Mouse (Mus musculus) midbrain, embryonic 15.5 days (tissue): Measurements from ENCODE around the gene Klhl34. TPM values are rescaled to one million over a fixed set of nuclear protein-coding genes. Genes with fewer than 3 reads are reported as not detected.

Source experiments
- ATAC-seq: fragments of 200-750 bp; cut with Nextera tagmentation; replicated peaks from 2 replicates; pipeline ENCODE4 v1.8.0; 2017; ENCODE audit warnings: moderate TSS enrichment
- H3K27ac ChIP-seq: fragments of 300-500 bp; sonication (generic); 2 replicates; pipeline ENCODE4 v1.5.1; 2015; ENCODE audit warnings: mild to moderate bottlenecking, inconsistent platforms
- H3K27me3 ChIP-seq: fragments of 300-500 bp; sonication (generic); replicated peaks from 2 replicates; pipeline ENCODE4 v1.6.1; 2015; ENCODE audit warnings: inconsistent platforms
- H3K36me3 ChIP-seq: fragments of 300-500 bp; sonication (generic); replicated peaks from 2 replicates; pipeline ENCODE4 v1.6.1; 2015; ENCODE audit warnings: inconsistent platforms
- H3K4me1 ChIP-seq: fragments of 300-500 bp; sonication (generic); 2 replicates; pipeline ENCODE4 v1.6.1; 2015; ENCODE audit warnings: inconsistent platforms
- H3K4me2 ChIP-seq: fragments of 300-500 bp; sonication (generic); 2 replicates; pipeline ENCODE4 v1.6.1; 2015; ENCODE audit warnings: inconsistent platforms, mild to moderate bottlenecking, moderate library complexity
- H3K4me3 ChIP-seq: fragments of 300-500 bp; sonication (generic); 2 replicates; pipeline ENCODE4 v1.5.1; 2015; ENCODE audit warnings: mild to moderate bottlenecking, inconsistent platforms
- H3K9ac ChIP-seq: fragments of 300-500 bp; sonication (generic); 2 replicates; pipeline ENCODE4 v1.6.1; 2015; ENCODE audit warnings: mild to moderate bottlenecking, inconsistent platforms
- H3K9me3 ChIP-seq: fragments of 300-500 bp; sonication (generic); 2 replicates; pipeline ENCODE4 v1.6.1; 2016; ENCODE audit warnings: inconsistent platforms
- WGBS: fragments of 180-500 bp; shearing (Covaris S2); methylation state at CpG from one replicate; pipeline ENCODE4 v1.1.7; 2015; ENCODE audit warnings: mixed read lengths; 5-methylcytosine and 5-hydroxymethylcytosine counted together
- polyA plus RNA-seq: library from polyadenylated mRNA; unstranded; fragments of >200 nt; fragmentation: Nextera tagmentation; extraction: Ambion mirVana; gene quantifications from 2 replicates; pipeline ENCODE4 v1.2.1, GENCODE M21; 2015

Klhl34 gene
- 2.9 and 3.0 TPM in 2 replicates for polyA plus RNA-seq

DNA sequence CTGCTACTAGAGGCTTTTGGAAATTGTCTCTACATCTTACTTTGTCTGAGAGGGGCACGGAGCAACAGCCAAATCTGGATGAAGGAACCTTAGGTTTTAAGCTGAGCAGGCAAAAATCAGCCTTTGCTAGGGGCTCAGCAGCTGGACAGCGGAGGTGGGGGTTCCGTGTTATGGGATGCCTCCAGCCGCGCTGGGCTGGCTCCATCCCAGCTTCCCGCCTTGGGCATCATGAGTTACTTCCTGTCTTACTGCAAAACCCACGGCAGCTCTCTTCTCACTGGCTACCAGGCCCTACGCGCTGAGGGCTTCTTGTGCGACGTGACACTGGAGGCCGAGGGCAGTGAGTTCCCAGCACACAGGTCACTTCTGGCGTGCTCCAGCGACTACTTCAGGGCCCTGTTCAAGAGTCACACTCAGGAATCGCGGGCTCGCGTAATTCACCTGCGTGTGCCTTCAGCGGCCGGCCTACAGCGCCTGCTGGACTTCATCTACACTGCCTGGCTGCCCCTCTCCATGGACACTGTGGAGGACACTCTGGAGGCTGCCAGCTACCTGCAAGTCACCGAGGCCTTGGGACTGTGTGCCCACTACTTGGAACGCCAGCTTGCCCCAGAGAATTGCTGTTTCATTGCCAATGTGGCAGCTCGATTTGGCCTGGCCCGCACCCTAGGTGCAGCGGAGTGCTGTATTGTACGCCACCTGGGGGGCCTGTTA is at the start of gene Klhl34:
Gene Klhl34, plus strand, starts transcription at position 229 of the 714 bp plus-strand sequence.
- Histone ChIP-seq H3K9me3 (no peaks in the 10 kb centered on the region), H3K4me3 (peak within 1 kb of the TSS; percentile 27), H3K4me2 (peak within 1 kb of the TSS; percentile 50), H3K4me1 (0 out of 2 replicates have a peak, but pooled peaks cover 3% of the 10 kb centered on the region), H3K36me3 (no peaks in the 10 kb centered on the region), H3K9ac (no peak within 1 kb of the TSS), H3K27ac (no peak within 1 kb of the TSS), H3K27me3 (0 out of 2 replicates have a peak, but pooled peaks cover 3% of the 10 kb centered on the region)
- WGBS: 39% methylated on average over 28 of the region's 28 CpGs
- ATAC-seq: peak; percentile 60

DNA sequence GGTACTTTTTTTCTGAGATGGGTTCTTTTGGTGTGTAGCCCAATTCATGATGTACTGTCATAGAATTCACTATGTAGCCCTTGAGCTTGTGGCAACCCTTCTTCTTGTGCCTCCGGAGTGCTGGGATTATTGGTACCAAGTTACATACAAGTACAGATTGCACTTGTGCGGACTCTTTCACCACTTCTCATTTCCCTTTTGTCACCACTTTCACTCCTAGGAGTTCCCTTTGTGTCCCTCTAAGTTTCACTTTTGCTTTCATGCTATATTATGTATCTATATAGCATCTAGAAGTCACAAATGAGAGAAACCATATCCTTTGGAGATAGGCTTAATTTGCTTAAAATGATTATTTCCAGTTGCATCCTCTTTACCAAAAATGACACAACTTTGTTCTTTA is 16.6 kb upstream of the Klhl34 start:
- H3K9ac ChIP-seq: no peak overlapping the region
- H3K4me3 ChIP-seq: no peak overlapping the region
- H3K9me3 ChIP-seq: no peaks in the 10 kb centered on the region
- no peak overlapping the region for H3K4me2 ChIP-seq
- ATAC-seq: no peak
- no peaks in the 10 kb centered on the region for H3K36me3 ChIP-seq
- no peak overlapping the region for H3K27ac ChIP-seq
- 80% methylated on average over 2 of the region's 2 CpGs for WGBS
- H3K27me3 ChIP-seq: no peaks in the 10 kb centered on the region
- no peaks in the 10 kb centered on the region for H3K4me1 ChIP-seq

DNA sequence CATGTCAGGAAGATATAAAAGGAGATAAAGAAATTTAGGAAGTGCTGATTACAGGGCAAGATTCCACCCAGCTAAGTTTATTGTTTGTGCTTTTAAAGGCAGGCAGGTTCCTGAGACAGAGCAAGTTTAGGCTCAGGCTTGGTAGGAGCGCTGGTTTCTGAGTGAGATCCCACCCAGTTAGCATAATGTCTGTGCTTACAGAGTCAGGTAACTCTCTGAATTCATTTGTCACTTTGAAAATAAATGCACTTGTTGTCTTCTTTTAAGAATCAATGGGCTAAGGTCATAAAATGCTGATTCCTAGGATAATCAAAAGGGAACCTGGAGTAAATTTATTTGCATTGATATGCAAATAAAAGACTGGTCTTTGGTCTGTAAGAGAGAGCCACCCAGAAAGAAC is 8.5 kb upstream of the Klhl34 start:
- Histone ChIP-seq H3K9ac (no peak overlapping the region), H3K27me3 (no peaks in the 10 kb centered on the region), H3K4me1 (no peaks in the 10 kb centered on the region), H3K36me3 (no peaks in the 10 kb centered on the region), H3K27ac (no peak overlapping the region), H3K4me2 (no peak overlapping the region), H3K9me3 (no peaks in the 10 kb centered on the region), H3K4me3 (no peak overlapping the region)
- WGBS: 72% methylated on average over 1 of the region's 1 CpGs
- ATAC-seq: no peak

DNA sequence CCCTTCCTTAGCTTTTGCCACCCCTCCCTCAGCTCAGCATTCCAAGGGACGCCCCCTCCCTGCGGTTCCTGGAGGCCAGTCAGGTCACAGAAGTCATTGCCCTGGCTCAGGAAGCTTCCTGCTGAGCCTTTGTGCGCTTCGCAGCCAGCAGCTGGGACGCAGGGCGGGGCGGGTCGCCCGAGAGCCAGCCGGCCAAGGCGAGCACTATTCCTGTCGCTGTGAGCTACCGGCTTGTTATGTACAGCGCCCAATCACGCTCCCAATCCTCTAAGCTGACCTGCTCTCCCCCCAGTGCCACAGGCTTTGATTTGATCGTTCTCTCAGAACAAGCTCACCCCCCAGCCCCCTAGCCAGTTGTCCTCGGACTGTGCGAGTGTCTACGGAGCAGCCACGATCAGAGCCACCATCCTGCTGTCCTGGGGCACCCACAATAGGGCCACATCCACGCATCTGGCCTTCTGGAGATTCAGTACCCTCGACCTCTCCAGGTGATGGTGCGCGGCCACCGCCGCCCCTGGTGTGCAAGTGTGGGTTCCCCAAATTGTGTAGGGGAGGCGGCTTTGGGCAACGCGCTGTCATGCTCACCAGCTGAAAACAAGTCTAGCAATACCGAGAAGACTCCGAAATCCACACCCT is 546 bp upstream of the Klhl34 start:
- 21% methylated on average over 31 of the region's 31 CpGs for WGBS
- H3K9ac ChIP-seq: no peak overlapping the region

DNA sequence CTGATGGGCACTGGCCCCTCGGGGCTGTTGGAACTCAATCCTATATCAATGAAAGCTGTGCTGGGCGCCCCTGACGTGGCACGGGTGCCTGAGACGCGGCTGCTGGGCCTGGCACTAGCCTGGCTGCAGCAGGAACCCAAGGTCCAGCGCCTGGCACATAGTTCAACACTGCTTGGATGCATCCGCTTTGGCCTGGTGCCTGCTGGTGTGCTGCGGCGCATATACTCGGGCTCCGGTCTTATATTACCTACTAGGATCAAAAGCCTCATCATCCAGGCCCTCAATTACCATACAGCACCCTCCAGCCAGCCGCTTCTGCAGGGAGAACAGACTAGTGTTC is 656 bp downstream of the Klhl34 start:
- Histone ChIP-seq H3K4me1 (0 out of 2 replicates have a peak, but pooled peaks cover 3% of the 10 kb centered on the region), H3K4me3 (no peak overlapping the region), H3K9ac (no peak overlapping the region), H3K27me3 (0 out of 2 replicates have a peak, but pooled peaks cover 3% of the 10 kb centered on the region), H3K36me3 (no peaks in the 10 kb centered on the region), H3K4me2 (no peak overlapping the region), H3K27ac (no peak overlapping the region), H3K9me3 (no peaks in the 10 kb centered on the region)
- 0 out of 2 replicates have a peak, but pooled peaks have one; percentile 35 for ATAC-seq
- WGBS: 86% methylated on average over 13 of the region's 13 CpGs

More for the DNA sequence above, 546 bp upstream of the Klhl34 start:
- H3K4me3 ChIP-seq: peak overlapping the region; percentile 27
- H3K27ac ChIP-seq: no peak overlapping the region
- 0 out of 2 replicates have a peak, but pooled peaks cover 3% of the 10 kb centered on the region for H3K27me3 ChIP-seq
- ATAC-seq: peak; percentile 77
- H3K4me1 ChIP-seq: 0 out of 2 replicates have a peak, but pooled peaks cover 3% of the 10 kb centered on the region
- no peaks in the 10 kb centered on the region for H3K36me3 ChIP-seq
- no peaks in the 10 kb centered on the region for H3K9me3 ChIP-seq
- peak overlapping the region; percentile 50 for H3K4me2 ChIP-seq

DNA sequence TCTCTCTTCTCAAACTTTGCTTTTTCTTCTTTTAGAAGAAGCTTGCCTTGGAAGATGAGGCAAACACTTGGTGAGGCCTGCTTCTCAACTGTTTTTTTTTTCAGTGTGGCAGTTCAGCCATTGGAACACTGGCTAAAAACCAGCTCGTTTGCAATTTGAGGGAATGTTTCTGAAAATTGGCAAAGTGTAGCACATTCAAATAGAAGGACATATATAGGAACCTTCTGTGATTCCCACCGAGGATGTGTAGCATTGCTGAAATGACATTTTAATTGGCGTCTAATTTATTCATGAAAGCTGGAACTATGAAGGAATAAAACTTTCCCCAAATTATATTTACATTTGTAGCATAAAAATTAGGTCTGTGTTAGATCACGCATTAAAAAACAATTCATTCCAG is 11.7 kb downstream of the Klhl34 start:
- H3K9me3 ChIP-seq: no peaks in the 10 kb centered on the region
- H3K36me3 ChIP-seq: no peaks in the 10 kb centered on the region
- H3K4me1 ChIP-seq: no peaks in the 10 kb centered on the region
- no peak overlapping the region for H3K9ac ChIP-seq
- WGBS: 79% methylated on average over 4 of the region's 4 CpGs
- no peak for ATAC-seq
- H3K4me2 ChIP-seq: no peak overlapping the region
- no peaks in the 10 kb centered on the region for H3K27me3 ChIP-seq
- no peak overlapping the region for H3K4me3 ChIP-seq
- H3K27ac ChIP-seq: no peak overlapping the region

Other genes with a start within 250 kb of the Klhl34 start
- gene Yy2, start 249.4 kb upstream of the Klhl34 start, polyA plus RNA-seq: 1.5 and 2.1 TPM in 2 replicates
- 29.0 and 29.3 TPM in 2 replicates for gene Mbtps2, start 219.7 kb upstream of the Klhl34 start, polyA plus RNA-seq
- 0.72 TPM in 1 of 2 replicates, not detected in the other for gene Smpx, start 119.5 kb upstream of the Klhl34 start, polyA plus RNA-seq
- 9.6 and 10.3 TPM in 2 replicates for gene Cnksr2, start 224.9 kb downstream of the Klhl34 start, polyA plus RNA-seq